In the genomic region with DNA sequence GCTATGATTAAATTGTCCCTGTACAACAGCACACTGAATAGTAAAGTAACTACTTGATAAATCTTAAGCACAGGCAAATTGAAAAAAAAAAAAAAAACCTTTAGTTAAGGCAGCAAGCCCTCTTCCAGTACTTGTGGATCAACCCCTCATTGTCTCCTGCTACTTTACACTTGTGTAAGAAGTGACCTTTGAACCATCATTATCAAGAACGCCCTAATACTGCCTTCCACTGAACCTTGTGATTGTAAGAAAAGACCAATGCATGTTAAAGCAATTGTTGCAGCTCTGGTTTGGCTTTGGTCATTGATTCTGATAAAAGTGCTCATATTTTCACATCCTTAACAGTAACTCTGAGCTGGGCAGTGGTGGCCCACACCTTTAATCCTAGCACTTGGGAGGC, we compare ENCODE assay signal across 16 mouse cellular contexts.
"Had no signal": no experiment of that assay in that cellular context is flagged by ENCODE, and none has a peak within 500 bp of the region (broad histone marks: within the 10 kb centered on the region; RNA-seq: fewer than 3 reads in every experiment).

No protein-coding gene starts in this region.

- H3K36me3 ChIP-seq: neural tube, embryonic 13.5 days; neural tube, embryonic 15.5 days; stomach, embryonic 15.5 days had no signal

- H3K4me2 ChIP-seq: neural tube, embryonic 13.5 days; neural tube, embryonic 15.5 days; stomach, embryonic 15.5 days had no signal

- H3K4me3 ChIP-seq: neural tube, embryonic 13.5 days; neural tube, embryonic 15.5 days; stomach, embryonic 15.5 days had no signal

- H3K27ac ChIP-seq: neural tube, embryonic 13.5 days; neural tube, embryonic 15.5 days; stomach, embryonic 15.5 days; stomach, postnatal 0 days had no signal

- H3K4me1 ChIP-seq: neural tube, embryonic 13.5 days; neural tube, embryonic 15.5 days; stomach, embryonic 15.5 days had no signal

- H3K9me3 ChIP-seq: neural tube, embryonic 13.5 days; neural tube, embryonic 15.5 days; stomach, embryonic 15.5 days had no signal

- DNase-seq: retina, postnatal 1 day; right cerebral cortex, adult 18-20 months; right cerebral cortex, postnatal 14 days; right cerebral cortex, postnatal 25 days; right cerebral cortex, postnatal 4 days; spleen, adult 18-20 months; thymus, adult 18-20 months; thymus, adult 2 months; thymus, postnatal 14 days; thymus, postnatal 25 days; thymus, postnatal 36 days; thymus, postnatal 4 days had no signal

- H3K27me3 ChIP-seq: neural tube, embryonic 13.5 days; neural tube, embryonic 15.5 days; stomach, embryonic 15.5 days had no signal

- H3K9ac ChIP-seq: neural tube, embryonic 13.5 days; neural tube, embryonic 15.5 days; stomach, embryonic 15.5 days had no signal
